Mouse (Mus musculus): ENCODE results near the gene Eif1ad. TPM values are rescaled to one million over a fixed set of nuclear protein-coding genes. Genes with fewer than 3 reads are reported as not detected.
A peak's percentile ranks its signal among the peaks of the same experiment; 100 is the strongest.

Eif1ad gene
- total and polyA plus RNA-seq, 2 experiments from 2014 or later = 37.5 to 37.9 TPM

DNA sequence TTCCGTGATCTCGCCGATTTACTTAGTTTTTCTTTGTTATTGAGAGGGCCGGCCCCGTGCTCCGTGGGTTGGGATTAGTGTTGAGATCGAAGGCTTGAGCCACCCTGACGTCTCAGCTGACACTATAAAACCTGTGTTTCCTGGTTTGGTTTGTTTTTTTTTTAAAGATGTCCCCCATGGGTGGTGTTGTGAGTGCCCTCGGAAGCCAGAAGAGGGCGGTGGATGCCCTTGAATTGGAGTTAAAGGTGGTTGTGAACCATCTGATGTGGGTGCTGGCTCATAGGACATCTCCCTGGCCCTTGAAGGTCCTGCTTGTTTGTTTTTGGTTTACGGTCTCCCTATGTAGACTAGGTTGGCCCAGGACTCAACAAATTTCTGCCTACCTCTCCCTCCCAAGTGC is 914 bp downstream of the Eif1ad start:
- ATAC-seq (ENCODE audit: insufficient read depth, low read depth) (no peak), DNase-seq (ENCODE audit: low spot score) (no peak)
- peaks cover 54% of the 10 kb centered on the region for H3K36me3 ChIP-seq (replicated peaks; ENCODE audit: control insufficient read depth, insufficient read depth, low read length)
- 11% methylated on average over 11 of the region's 11 CpGs for WGBS
- H3K4me1 ChIP-seq (ENCODE audit: control insufficient read depth, insufficient read depth) = peaks cover 15% of the 10 kb centered on the region
- H3K9ac ChIP-seq (replicated peaks; ENCODE audit: low read depth, low read length) = peak overlapping the region; percentile 77
- H3K4me3 ChIP-seq (ENCODE audit: low read depth, low read length) = peak overlapping the region; percentile 78
- H3K4me2 ChIP-seq (ENCODE audit: low read depth, low read length) = peak overlapping the region; percentile 97
- TF ChIP-seq EP300 (IDR thresholded peaks at IDR 0.05; ENCODE audit: low read depth) (no peak), CTCF (IDR thresholded peaks at IDR 0.05; ENCODE audit: low read depth) (peak; percentile 17; the same call in 1 of the 2 replicates)
- peak overlapping the region; percentile 97 for H3K27ac ChIP-seq (ENCODE audit: low read depth)
- H3K27me3 ChIP-seq (ENCODE audit: control insufficient read depth, insufficient read depth, low read length) = no peaks in the 10 kb centered on the region
- H3K9me3 ChIP-seq (replicated peaks; ENCODE audit: control insufficient read depth, low read length) = no peaks in the 10 kb centered on the region

DNA sequence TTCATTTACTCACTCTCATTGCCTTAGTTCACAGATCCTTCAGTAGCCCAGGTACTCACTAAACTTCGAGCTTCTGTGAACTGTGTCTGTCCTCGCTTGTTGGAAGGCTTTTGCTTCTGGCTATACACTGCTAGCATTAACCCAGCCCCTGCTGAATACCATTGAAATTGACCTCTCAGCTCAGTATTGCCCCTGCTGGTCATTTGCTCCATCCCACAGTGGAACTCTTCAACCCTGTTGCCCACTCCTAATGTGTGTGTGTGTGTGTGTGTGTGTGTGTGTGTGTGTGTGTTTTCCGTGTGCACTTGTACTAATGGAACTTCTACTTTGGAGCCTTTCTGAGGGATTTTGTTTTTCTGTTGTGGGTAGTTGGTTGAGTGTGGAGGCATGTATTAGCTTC is 4.4 kb downstream of the Eif1ad start:
- Histone ChIP-seq H3K27me3 (ENCODE audit: control insufficient read depth, insufficient read depth, low read length) (no peaks in the 10 kb centered on the region), H3K4me3 (ENCODE audit: low read depth, low read length) (no peak overlapping the region), H3K9ac (replicated peaks; ENCODE audit: low read depth, low read length) (no peak overlapping the region), H3K36me3 (replicated peaks; ENCODE audit: control insufficient read depth, insufficient read depth, low read length) (peaks cover 41% of the 10 kb centered on the region), H3K4me2 (ENCODE audit: low read depth, low read length) (no peak overlapping the region), H3K27ac (ENCODE audit: low read depth) (no peak overlapping the region), H3K4me1 (ENCODE audit: control insufficient read depth, insufficient read depth) (peaks cover 9% of the 10 kb centered on the region), H3K9me3 (replicated peaks; ENCODE audit: control insufficient read depth, low read length) (no peaks in the 10 kb centered on the region)
- DNase-seq (ENCODE audit: low spot score) (no peak), ATAC-seq (ENCODE audit: insufficient read depth, low read depth) (no peak)
- TF ChIP-seq EP300 (IDR thresholded peaks at IDR 0.05; ENCODE audit: low read depth) (no peak), CTCF (IDR thresholded peaks at IDR 0.05; ENCODE audit: low read depth) (peak; percentile 36)
- WGBS = 70% methylated on average over 3 of the region's 3 CpGs

GRCm38 (mm10) chr19:5372724-5373123 is 6.2 kb downstream of the Eif1ad start:
- no peak for DNase-seq (ENCODE audit: low spot score)
- 92% methylated on average over 7 of the region's 7 CpGs for WGBS

GRCm38 (mm10) chr19:5374177-5374576 is 7.6 kb downstream of the Eif1ad start:
- H3K4me2 ChIP-seq (ENCODE audit: low read depth, low read length) = no peak overlapping the region

More at GRCm38 (mm10) chr19:5372724-5373123, 6.2 kb downstream of the Eif1ad start:
- Histone ChIP-seq H3K4me1 (ENCODE audit: control insufficient read depth, insufficient read depth) (peaks cover 5% of the 10 kb centered on the region), H3K9me3 (replicated peaks; ENCODE audit: control insufficient read depth, low read length) (no peaks in the 10 kb centered on the region), H3K9ac (replicated peaks; ENCODE audit: low read depth, low read length) (no peak overlapping the region), H3K27ac (ENCODE audit: low read depth) (no peak overlapping the region), H3K4me2 (ENCODE audit: low read depth, low read length) (no peak overlapping the region), H3K4me3 (ENCODE audit: low read depth, low read length) (no peak overlapping the region), H3K36me3 (replicated peaks; ENCODE audit: control insufficient read depth, insufficient read depth, low read length) (peaks cover 49% of the 10 kb centered on the region), H3K27me3 (ENCODE audit: control insufficient read depth, insufficient read depth, low read length) (no peaks in the 10 kb centered on the region)
- no peak for TF ChIP-seq CTCF (IDR thresholded peaks at IDR 0.05; ENCODE audit: low read depth)
- no peak for TF ChIP-seq EP300 (IDR thresholded peaks at IDR 0.05; ENCODE audit: low read depth)
- ATAC-seq (ENCODE audit: insufficient read depth, low read depth) = no peak

GRCm38 (mm10) chr19:5374748-5375147 is 8.2 kb downstream of the Eif1ad start:
- 66% methylated on average over 4 of the region's 4 CpGs for WGBS
- Histone ChIP-seq H3K4me2 (ENCODE audit: low read depth, low read length) (no peak overlapping the region), H3K9ac (replicated peaks; ENCODE audit: low read depth, low read length) (no peak overlapping the region), H3K27ac (ENCODE audit: low read depth) (no peak overlapping the region), H3K4me1 (ENCODE audit: control insufficient read depth, insufficient read depth) (no peaks in the 10 kb centered on the region), H3K27me3 (ENCODE audit: control insufficient read depth, insufficient read depth, low read length) (no peaks in the 10 kb centered on the region), H3K4me3 (ENCODE audit: low read depth, low read length) (no peak overlapping the region), H3K36me3 (replicated peaks; ENCODE audit: control insufficient read depth, insufficient read depth, low read length) (peaks cover 55% of the 10 kb centered on the region), H3K9me3 (replicated peaks; ENCODE audit: control insufficient read depth, low read length) (no peaks in the 10 kb centered on the region)
- no peak for TF ChIP-seq CTCF (IDR thresholded peaks at IDR 0.05; ENCODE audit: low read depth)
- TF ChIP-seq EP300 (IDR thresholded peaks at IDR 0.05; ENCODE audit: low read depth) = no peak
- ATAC-seq (ENCODE audit: insufficient read depth, low read depth) (no peak), DNase-seq (ENCODE audit: low spot score) (no peak)

More at GRCm38 (mm10) chr19:5374177-5374576, 7.6 kb downstream of the Eif1ad start:
- DNase-seq (ENCODE audit: low spot score) (no peak), ATAC-seq (ENCODE audit: insufficient read depth, low read depth) (no peak)
- Histone ChIP-seq H3K27me3 (ENCODE audit: control insufficient read depth, insufficient read depth, low read length) (no peaks in the 10 kb centered on the region), H3K9ac (replicated peaks; ENCODE audit: low read depth, low read length) (no peak overlapping the region), H3K27ac (ENCODE audit: low read depth) (no peak overlapping the region), H3K4me1 (ENCODE audit: control insufficient read depth, insufficient read depth) (no peaks in the 10 kb centered on the region), H3K4me3 (ENCODE audit: low read depth, low read length) (no peak overlapping the region), H3K36me3 (replicated peaks; ENCODE audit: control insufficient read depth, insufficient read depth, low read length) (peaks cover 55% of the 10 kb centered on the region), H3K9me3 (replicated peaks; ENCODE audit: control insufficient read depth, low read length) (no peaks in the 10 kb centered on the region)
- 62% methylated on average over 4 of the region's 4 CpGs for WGBS
- TF ChIP-seq CTCF (IDR thresholded peaks at IDR 0.05; ENCODE audit: low read depth) (no peak), EP300 (IDR thresholded peaks at IDR 0.05; ENCODE audit: low read depth) (no peak)

DNA sequence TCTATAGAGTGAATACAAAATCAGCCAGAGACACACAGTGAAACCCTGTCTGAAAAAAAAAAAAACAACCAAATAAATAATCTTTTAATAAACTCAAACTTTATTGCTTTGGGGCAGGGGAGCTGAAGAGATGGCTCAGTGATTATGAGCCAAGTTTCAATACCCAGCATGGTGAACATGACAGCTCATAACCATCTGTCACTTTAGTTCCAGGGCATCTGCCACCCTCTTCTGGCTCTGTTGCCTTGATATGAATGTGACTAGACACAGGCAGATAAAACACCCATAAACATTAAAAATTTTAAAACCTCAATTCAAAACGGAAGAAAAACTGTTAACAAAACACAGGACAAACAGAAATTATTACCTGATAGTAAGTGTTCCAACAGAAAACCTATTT is 10.9 kb downstream of the Eif1ad start:
- Histone ChIP-seq H3K4me2 (ENCODE audit: low read depth, low read length) (no peak overlapping the region), H3K27me3 (ENCODE audit: control insufficient read depth, insufficient read depth, low read length) (no peaks in the 10 kb centered on the region), H3K9me3 (replicated peaks; ENCODE audit: control insufficient read depth, low read length) (no peaks in the 10 kb centered on the region), H3K4me1 (ENCODE audit: control insufficient read depth, insufficient read depth) (no peaks in the 10 kb centered on the region), H3K27ac (ENCODE audit: low read depth) (no peak overlapping the region), H3K4me3 (ENCODE audit: low read depth, low read length) (no peak overlapping the region), H3K36me3 (replicated peaks; ENCODE audit: control insufficient read depth, insufficient read depth, low read length) (peaks cover 59% of the 10 kb centered on the region), H3K9ac (replicated peaks; ENCODE audit: low read depth, low read length) (no peak overlapping the region)
- no peak for TF ChIP-seq EP300 (IDR thresholded peaks at IDR 0.05; ENCODE audit: low read depth)
- TF ChIP-seq CTCF (IDR thresholded peaks at IDR 0.05; ENCODE audit: low read depth) = no peak
- no peak for DNase-seq (ENCODE audit: low spot score)
- no peak for ATAC-seq (ENCODE audit: insufficient read depth, low read depth)
- whole genome bisulfite sequencing = 83% methylated on average over 1 of the region's 1 CpGs

Measured in heart, postnatal 0 days (tissue).